Mouse (Mus musculus) limb, embryonic 14.5 days (tissue): ENCODE results near the gene Sestd1. TPM values are rescaled to one million over a fixed set of nuclear protein-coding genes. Genes with fewer than 3 reads are reported as not detected.

ENCODE experiments used
- ATAC-seq: fragments of 200-750 bp; cut with Nextera tagmentation; 2 replicates; pipeline ENCODE4 v1.8.0; 2017; ENCODE audit warnings: low read depth, moderate number of reproducible peaks, moderate TSS enrichment; ENCODE audit not compliant: low FRiP score
- DNase-seq: peaks from one replicate; pipeline ENCODE4 v3.0.0-alpha.2; 2015; ENCODE audit warnings: low spot score
- H3K27ac ChIP-seq: fragments of 300-500 bp; sonication (generic); replicated peaks from 2 replicates; pipeline ENCODE4 v1.5.1; 2014; ENCODE audit warnings: low read depth, mild to moderate bottlenecking, low read length, moderate library complexity, mixed read lengths
- H3K27me3 ChIP-seq: fragments of 300-500 bp; sonication (generic); 2 replicates; pipeline ENCODE4 v1.6.1; 2014; ENCODE audit warnings: low read length, mixed read lengths; ENCODE audit not compliant: control insufficient read depth, insufficient read depth
- H3K36me3 ChIP-seq: fragments of 300-500 bp; sonication (generic); 2 replicates; pipeline ENCODE4 v1.6.1; 2014; ENCODE audit warnings: mild to moderate bottlenecking, low read length, moderate library complexity, mixed read lengths; ENCODE audit not compliant: control insufficient read depth, insufficient read depth
- H3K4me1 ChIP-seq: fragments of 300-500 bp; sonication (generic); 2 replicates; pipeline ENCODE4 v1.6.1; 2014; ENCODE audit warnings: antibody characterized with exemption, low read length, mixed read lengths; ENCODE audit not compliant: control insufficient read depth, insufficient read depth
- H3K4me2 ChIP-seq: fragments of 300-500 bp; sonication (generic); replicated peaks from 2 replicates; pipeline ENCODE4 v1.6.1; 2014; ENCODE audit warnings: low read depth, mild to moderate bottlenecking, low read length, moderate library complexity; ENCODE audit not compliant: severe bottlenecking
- H3K4me3 ChIP-seq: fragments of 300-500 bp; sonication (generic); replicated peaks from 2 replicates; pipeline ENCODE4 v1.5.1; 2014; ENCODE audit warnings: low read length
- H3K9ac ChIP-seq: fragments of 300-500 bp; sonication (generic); 2 replicates; pipeline ENCODE4 v1.6.1; 2014; ENCODE audit warnings: mild to moderate bottlenecking, low read depth, low read length, moderate library complexity; ENCODE audit not compliant: severe bottlenecking
- H3K9me3 ChIP-seq: fragments of 300-500 bp; sonication (generic); 2 replicates; pipeline ENCODE4 v1.6.1; 2016; ENCODE audit warnings: low read length; ENCODE audit not compliant: control insufficient read depth
- POLR2A ChIP-seq: fragments of 200-500 bp; IDR thresholded peaks from 2 replicates; pipeline ENCODE4 v1.8.0; 2012; ENCODE audit warnings: inconsistent platforms, mild to moderate bottlenecking, moderate library complexity, borderline replicate concordance; ENCODE audit not compliant: insufficient read depth, insufficient read length; ENCODE audit errors: extremely low read depth
- WGBS: fragments of 180-500 bp; shearing (Covaris S2); extraction: QIAGEN DNeasy Blood & Tissue Kit; methylation state at CpG from one replicate; pipeline ENCODE4 v1.1.7; 2014; 5-methylcytosine and 5-hydroxymethylcytosine counted together
- polyA plus RNA-seq, 2 experiments: library from polyadenylated mRNA; depleted of rRNA in 1 of 2; stranded (reverse) in 1 of 2; unstranded in 1 of 2; fragments of >200 nt; fragmentation: Nextera tagmentation in 1 of 2; extraction: Ambion mirVana in 1 of 2; gene quantifications; 2 replicates each; pipeline versions ENCODE4 v1.2.1 to v1.2.3; 2012 to 2014

Sestd1 gene
- polyA plus RNA-seq, 2 experiments: 23.8 to 25.4 TPM

GRCm38 (mm10) chr2:77166366-77166765 lies 114.0 kb downstream of the Sestd1 start:
- Histone ChIP-seq H3K27me3 (no peaks in the 10 kb centered on the region), H3K4me3 (no peak overlapping the region), H3K27ac (no peak overlapping the region), H3K36me3 (no peaks in the 10 kb centered on the region), H3K4me1 (no peaks in the 10 kb centered on the region), H3K9ac (no peak overlapping the region), H3K4me2 (no peak overlapping the region), H3K9me3 (no peaks in the 10 kb centered on the region)
- DNase-seq (no peak), ATAC-seq (no peak)
- WGBS: 86% methylated on average over 4 of the region's 4 CpGs
- no peak for TF ChIP-seq POLR2A

DNA sequence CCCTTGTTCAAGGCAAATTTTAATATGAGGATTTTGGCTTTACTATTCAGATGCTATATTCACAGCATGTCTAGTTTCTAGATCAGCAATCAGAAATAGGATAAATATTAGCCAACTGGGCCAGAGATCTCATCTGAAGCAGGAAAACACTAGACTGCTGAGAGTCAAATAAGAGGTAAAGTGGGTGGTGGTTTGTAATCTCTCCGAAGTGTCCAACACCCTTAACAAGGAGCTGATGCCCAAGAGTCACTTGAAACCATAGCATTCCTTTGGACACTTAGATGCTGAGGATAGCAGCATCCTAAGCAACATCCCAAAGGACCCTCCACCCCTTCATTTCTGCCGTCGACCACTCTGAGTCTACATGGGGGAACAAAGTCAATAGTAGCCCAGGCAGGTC lies 115.7 kb downstream of the Sestd1 start:
- ATAC-seq: no peak
- no peaks in the 10 kb centered on the region for H3K4me1 ChIP-seq
- H3K4me2 ChIP-seq: no peak overlapping the region
- H3K27me3 ChIP-seq: no peaks in the 10 kb centered on the region
- no peak overlapping the region for H3K27ac ChIP-seq
- H3K4me3 ChIP-seq: no peak overlapping the region
- H3K36me3 ChIP-seq: no peaks in the 10 kb centered on the region
- TF ChIP-seq POLR2A: no peak
- 82% methylated on average over 3 of the region's 3 CpGs for whole genome bisulfite sequencing
- no peak for DNase-seq
- no peak overlapping the region for H3K9ac ChIP-seq
- H3K9me3 ChIP-seq: no peaks in the 10 kb centered on the region

DNA sequence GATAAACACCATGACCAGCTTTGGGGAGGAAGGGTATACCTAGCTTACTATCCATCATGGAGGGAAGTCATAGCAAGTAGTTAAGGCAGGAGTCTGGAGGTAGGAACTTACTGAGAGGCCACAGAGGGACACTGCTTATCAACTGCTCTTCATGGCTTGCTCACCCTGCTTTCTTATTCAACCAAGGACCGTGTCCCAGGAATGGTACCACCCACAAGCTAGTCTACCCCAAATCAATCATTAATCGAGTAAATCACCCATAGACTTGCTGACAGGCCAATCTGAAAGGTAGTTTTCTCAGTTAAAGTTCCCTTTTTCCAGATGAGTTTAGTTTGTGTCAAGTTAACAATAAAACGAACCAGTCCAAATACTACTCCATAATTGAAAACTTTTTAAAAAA lies 117.0 kb downstream of the Sestd1 start:
- DNase-seq (no peak), ATAC-seq (no peak)
- Histone ChIP-seq H3K27me3 (no peaks in the 10 kb centered on the region), H3K27ac (no peak overlapping the region), H3K36me3 (no peaks in the 10 kb centered on the region), H3K4me2 (no peak overlapping the region), H3K9me3 (no peaks in the 10 kb centered on the region), H3K4me3 (no peak overlapping the region), H3K9ac (no peak overlapping the region), H3K4me1 (no peaks in the 10 kb centered on the region)
- WGBS: 90% methylated on average over 3 of the region's 3 CpGs
- TF ChIP-seq POLR2A: no peak

- H3K4me2 ChIP-seq: no peak overlapping the region
- 83% methylated on average over 3 of the region's 3 CpGs for WGBS
- no peaks in the 10 kb centered on the region for H3K9me3 ChIP-seq
- no peak for TF ChIP-seq POLR2A
- H3K9ac ChIP-seq: no peak overlapping the region
- H3K27ac ChIP-seq: no peak overlapping the region
- no peaks in the 10 kb centered on the region for H3K27me3 ChIP-seq
- no peak overlapping the region for H3K4me3 ChIP-seq
- no peak for ATAC-seq
- no peak for DNase-seq
- H3K36me3 ChIP-seq: no peaks in the 10 kb centered on the region
- H3K4me1 ChIP-seq: no peaks in the 10 kb centered on the region
These were observed 118.3 kb downstream of the Sestd1 start for GRCm38 (mm10) chr2:77162135-77162534.

DNA sequence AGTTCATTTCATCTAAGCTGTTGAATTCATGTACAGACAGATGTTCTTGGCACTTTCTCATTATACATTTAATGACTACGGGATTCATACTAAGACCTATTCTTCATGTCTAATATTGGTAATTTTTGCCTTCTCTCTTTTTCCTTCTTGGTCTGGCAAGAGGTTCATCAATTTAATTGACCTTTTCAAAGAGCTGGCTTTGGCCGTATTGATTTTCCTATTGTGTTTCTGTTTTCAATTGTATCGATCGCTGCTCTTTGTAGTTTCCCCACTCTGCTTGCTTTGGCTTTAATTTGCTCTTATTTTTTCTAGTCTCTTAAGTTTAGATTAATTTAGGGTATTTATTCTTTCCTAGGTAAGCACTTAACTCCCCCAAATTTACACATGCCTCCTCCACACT lies 122.8 kb downstream of the Sestd1 start:
- Histone ChIP-seq H3K4me3 (no peak overlapping the region), H3K36me3 (no peaks in the 10 kb centered on the region), H3K9ac (no peak overlapping the region), H3K27me3 (no peaks in the 10 kb centered on the region), H3K9me3 (no peaks in the 10 kb centered on the region), H3K27ac (no peak overlapping the region), H3K4me1 (no peaks in the 10 kb centered on the region), H3K4me2 (no peak overlapping the region)
- no peak for ATAC-seq
- no peak for TF ChIP-seq POLR2A
- no peak for DNase-seq
- 92% methylated on average over 4 of the region's 4 CpGs for WGBS

DNA sequence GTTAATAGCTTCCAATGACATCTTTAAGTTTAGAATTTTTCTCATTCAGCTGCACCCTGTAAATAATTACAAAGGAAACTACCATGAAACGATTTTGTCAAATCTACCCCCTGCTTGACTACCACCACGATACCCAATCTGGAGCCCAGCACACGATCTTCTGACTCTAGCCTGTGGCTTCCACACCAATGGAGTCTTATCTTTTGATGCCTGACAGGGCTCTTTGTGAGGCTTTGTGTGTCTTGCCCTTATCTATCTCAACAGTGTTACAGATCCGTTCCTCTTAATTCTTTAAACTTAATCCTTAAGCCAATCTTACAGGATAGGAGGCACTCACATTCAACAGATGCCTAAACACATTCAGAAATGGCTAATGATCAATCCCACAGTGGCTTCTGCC lies 126.3 kb downstream of the Sestd1 start:
- H3K27ac ChIP-seq: no peak overlapping the region
- H3K4me1 ChIP-seq: no peaks in the 10 kb centered on the region
- no peaks in the 10 kb centered on the region for H3K9me3 ChIP-seq
- no peak for TF ChIP-seq POLR2A
- no peak overlapping the region for H3K4me3 ChIP-seq
- H3K4me2 ChIP-seq: no peak overlapping the region
- 78% methylated on average over 4 of the region's 4 CpGs for WGBS
- H3K9ac ChIP-seq: no peak overlapping the region
- no peak for ATAC-seq
- no peaks in the 10 kb centered on the region for H3K36me3 ChIP-seq
- H3K27me3 ChIP-seq: no peaks in the 10 kb centered on the region
- no peak for DNase-seq
